Mouse (Mus musculus) hindbrain, embryonic 11.5 days (tissue): ENCODE results near the gene Hs6st1. TPM values are rescaled to one million over a fixed set of nuclear protein-coding genes. Genes with fewer than 3 reads are reported as not detected.

Experiments used
- ATAC-seq: fragments of 200-750 bp; cut with Nextera tagmentation; 2 replicates; pipeline ENCODE4 v1.8.0; 2017; ENCODE audit warnings: mild to moderate bottlenecking, moderate TSS enrichment, moderate library complexity; ENCODE audit not compliant: low FRiP score
- DNase-seq: peaks from one replicate; pipeline ENCODE4 v3.0.0-alpha.2; 2015; ENCODE audit warnings: low spot score
- H3K27ac ChIP-seq: fragments of 300-500 bp; sonication (generic); 2 replicates; pipeline ENCODE4 v1.5.1; 2014; ENCODE audit warnings: mild to moderate bottlenecking, low read depth, low read length
- H3K27me3 ChIP-seq: fragments of 300-500 bp; sonication (generic); 2 replicates; pipeline ENCODE4 v1.6.1; 2014; ENCODE audit warnings: mild to moderate bottlenecking, low read length, moderate library complexity, mixed read lengths; ENCODE audit not compliant: control insufficient read depth, insufficient read depth
- H3K36me3 ChIP-seq: fragments of 300-500 bp; sonication (generic); 2 replicates; pipeline ENCODE4 v1.6.1; 2014; ENCODE audit warnings: mild to moderate bottlenecking, low read length, moderate library complexity, mixed read lengths; ENCODE audit not compliant: control insufficient read depth, insufficient read depth
- H3K4me1 ChIP-seq: fragments of 300-500 bp; sonication (generic); replicated peaks from 2 replicates; pipeline ENCODE4 v1.6.1; 2014; ENCODE audit warnings: low read length, mixed read lengths; ENCODE audit not compliant: control insufficient read depth, insufficient read depth
- H3K4me2 ChIP-seq: fragments of 300-500 bp; sonication (generic); replicated peaks from 2 replicates; pipeline ENCODE4 v1.6.1; 2014; ENCODE audit warnings: mild to moderate bottlenecking, low read depth, low read length
- H3K4me3 ChIP-seq: fragments of 300-500 bp; sonication (generic); 2 replicates; pipeline ENCODE4 v1.5.1; 2014; ENCODE audit warnings: low read depth, low read length
- H3K9ac ChIP-seq: fragments of 300-500 bp; sonication (generic); 2 replicates; pipeline ENCODE4 v1.6.1; 2014; ENCODE audit warnings: low read depth, low read length
- H3K9me3 ChIP-seq: fragments of 300-500 bp; sonication (generic); 2 replicates; pipeline ENCODE4 v1.6.1; 2016; ENCODE audit warnings: low read length; ENCODE audit not compliant: control insufficient read depth
- WGBS: fragments of 180-500 bp; shearing (Covaris S2); extraction: QIAGEN DNeasy Blood & Tissue Kit; methylation state at CpG from one replicate; pipeline ENCODE4 v1.1.7; 2014; 5-methylcytosine and 5-hydroxymethylcytosine counted together
- polyA plus RNA-seq: library from polyadenylated mRNA; unstranded; fragments of >200 nt; fragmentation: Nextera tagmentation; extraction: Ambion mirVana; gene quantifications from 2 replicates; pipeline ENCODE4 v1.2.1, GENCODE M21; 2014

Gene Hs6st1
- polyA plus RNA-seq, 1 experiment from 2014 or later: 10.7 TPM

DNA sequence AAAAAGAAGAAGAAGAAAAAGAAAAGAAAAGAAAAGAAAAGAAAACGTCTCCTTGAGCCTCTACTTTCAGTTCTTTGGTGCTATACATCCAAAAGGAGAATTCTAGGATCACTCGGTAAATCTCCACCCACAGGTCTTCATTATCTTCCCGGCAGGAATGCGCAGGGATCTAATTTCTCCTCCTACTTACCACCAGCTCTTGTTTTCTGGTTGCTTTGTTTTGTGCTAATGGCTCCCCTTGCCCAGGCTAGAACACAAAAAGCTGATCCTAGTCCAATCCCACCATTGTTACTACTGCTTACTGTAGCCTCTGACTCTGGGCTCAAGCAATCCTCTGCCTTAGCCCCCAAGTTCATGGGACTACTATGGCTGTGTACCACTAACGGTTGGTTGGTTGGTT is 16.9 kb downstream of the Hs6st1 start:
- 0 out of 2 replicates have a peak, but pooled peaks cover 4% of the 10 kb centered on the region for H3K36me3 ChIP-seq

DNA sequence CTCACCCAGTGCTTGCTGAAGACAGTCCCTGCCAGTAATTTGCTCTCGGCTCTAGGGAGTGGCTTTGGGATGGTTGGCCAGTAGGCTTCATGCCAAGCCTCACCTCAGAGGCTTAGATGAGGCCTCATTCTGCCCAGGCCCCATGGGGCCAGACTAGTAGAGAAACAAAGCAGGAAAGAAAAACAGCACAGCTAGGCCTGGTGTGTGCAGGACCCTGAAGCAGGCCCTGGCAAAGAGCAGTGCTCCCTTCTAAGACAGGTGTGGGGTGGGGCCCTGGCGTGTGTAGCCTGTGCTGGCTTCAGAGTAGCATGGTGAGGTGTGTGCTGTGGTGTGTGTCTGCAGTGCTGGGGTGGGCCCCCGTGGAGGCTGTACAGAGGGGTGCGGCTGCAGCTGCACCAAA is 20.2 kb downstream of the Hs6st1 start:
- no peak overlapping the region for H3K4me3 ChIP-seq
- H3K9ac ChIP-seq: no peak overlapping the region
- 0 out of 2 replicates have a peak overlapping the region, but pooled peaks have one; percentile 17 for H3K27ac ChIP-seq
- no peaks in the 10 kb centered on the region for H3K27me3 ChIP-seq
- peaks cover 7% of the 10 kb centered on the region for H3K4me1 ChIP-seq
- H3K9me3 ChIP-seq: no peaks in the 10 kb centered on the region
- DNase-seq: no peak
- H3K36me3 ChIP-seq: 0 out of 2 replicates have a peak, but pooled peaks cover 4% of the 10 kb centered on the region
- WGBS: 55% methylated on average over 4 of the region's 4 CpGs
- ATAC-seq: peak; percentile 61; the same call in 1 of the 2 replicates
- H3K4me2 ChIP-seq: no peak overlapping the region

More for the DNA sequence above, 16.9 kb downstream of the Hs6st1 start:
- ATAC-seq (no peak), DNase-seq (no peak)
- 95% methylated on average over 5 of the region's 5 CpGs for WGBS
- Histone ChIP-seq H3K27me3 (no peaks in the 10 kb centered on the region), H3K9ac (no peak overlapping the region), H3K4me2 (no peak overlapping the region), H3K4me3 (no peak overlapping the region), H3K9me3 (no peaks in the 10 kb centered on the region), H3K27ac (no peak overlapping the region), H3K4me1 (peaks cover 7% of the 10 kb centered on the region)

DNA sequence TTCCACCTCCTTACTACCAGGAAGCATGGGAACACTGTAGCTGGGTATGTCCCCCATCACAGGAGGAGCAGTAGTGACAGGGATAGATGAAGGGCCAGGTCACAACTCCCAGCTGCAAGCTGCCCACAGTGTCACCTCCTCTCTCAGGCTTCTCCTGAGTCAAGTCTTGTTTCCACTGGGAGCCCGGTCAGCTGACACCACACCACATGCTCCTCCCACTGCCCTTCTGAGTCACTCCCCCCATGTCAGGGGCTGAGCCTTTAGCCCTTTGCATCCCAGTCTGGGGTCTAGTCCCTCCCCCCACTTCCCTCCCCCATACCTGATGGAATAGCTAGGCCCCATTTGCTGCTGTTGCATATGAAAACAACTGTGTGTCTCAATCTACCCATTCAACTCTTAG is 21.3 kb downstream of the Hs6st1 start:
- Histone ChIP-seq H3K9me3 (no peaks in the 10 kb centered on the region), H3K27me3 (no peaks in the 10 kb centered on the region), H3K4me1 (peaks cover 7% of the 10 kb centered on the region), H3K4me3 (no peak overlapping the region), H3K9ac (no peak overlapping the region), H3K36me3 (0 out of 2 replicates have a peak, but pooled peaks cover 6% of the 10 kb centered on the region), H3K27ac (0 out of 2 replicates have a peak overlapping the region, but pooled peaks have one; percentile 10), H3K4me2 (no peak overlapping the region)
- 35% methylated on average over 1 of the region's 1 CpGs for WGBS
- ATAC-seq: peak; percentile 37; the same call in 1 of the 2 replicates
- DNase-seq: no peak

DNA sequence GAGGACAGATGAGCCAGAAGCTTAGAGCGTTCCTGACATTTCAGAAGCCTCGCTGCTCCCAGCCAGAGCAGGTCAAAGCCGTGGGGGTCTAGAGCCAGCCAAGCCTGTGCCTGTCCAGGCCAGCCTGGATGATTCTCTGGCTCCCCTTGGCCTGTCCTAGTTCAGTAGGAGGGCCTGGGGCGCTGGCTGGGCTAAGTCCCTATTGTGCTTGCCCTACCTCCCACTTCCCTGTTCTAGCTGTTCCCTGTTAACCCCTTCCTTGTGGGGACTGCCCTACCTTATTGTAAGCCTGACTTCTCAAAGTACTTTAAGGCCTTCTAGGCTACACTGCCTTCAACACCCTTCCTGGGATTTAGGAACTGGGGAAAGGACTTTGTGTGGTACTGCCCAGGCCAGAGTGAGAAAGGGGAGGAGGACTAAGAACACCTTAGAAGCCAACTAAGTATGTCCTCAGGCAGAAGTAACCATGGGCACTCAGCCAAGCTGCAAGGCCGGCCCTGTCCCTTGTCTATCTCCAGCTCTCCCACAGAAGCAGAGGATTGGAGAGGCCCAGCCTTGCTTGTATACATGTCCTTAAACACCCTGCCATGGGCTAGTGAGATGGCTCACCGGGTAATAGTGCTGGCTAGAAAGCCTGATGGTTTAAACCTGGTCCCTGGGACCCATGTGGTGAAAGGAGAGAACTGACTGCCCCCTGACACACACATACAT is 22.0 kb downstream of the Hs6st1 start:
- peaks cover 7% of the 10 kb centered on the region for H3K4me1 ChIP-seq
- no peak overlapping the region for H3K9ac ChIP-seq
- no peak overlapping the region for H3K4me2 ChIP-seq
- 78% methylated on average over 6 of the region's 6 CpGs for WGBS
- H3K27ac ChIP-seq: no peak overlapping the region
- H3K27me3 ChIP-seq: no peaks in the 10 kb centered on the region
- ATAC-seq (no peak), DNase-seq (no peak)
- 0 out of 2 replicates have a peak, but pooled peaks cover 5% of the 10 kb centered on the region for H3K36me3 ChIP-seq
- no peak overlapping the region for H3K4me3 ChIP-seq
- H3K9me3 ChIP-seq: no peaks in the 10 kb centered on the region

DNA sequence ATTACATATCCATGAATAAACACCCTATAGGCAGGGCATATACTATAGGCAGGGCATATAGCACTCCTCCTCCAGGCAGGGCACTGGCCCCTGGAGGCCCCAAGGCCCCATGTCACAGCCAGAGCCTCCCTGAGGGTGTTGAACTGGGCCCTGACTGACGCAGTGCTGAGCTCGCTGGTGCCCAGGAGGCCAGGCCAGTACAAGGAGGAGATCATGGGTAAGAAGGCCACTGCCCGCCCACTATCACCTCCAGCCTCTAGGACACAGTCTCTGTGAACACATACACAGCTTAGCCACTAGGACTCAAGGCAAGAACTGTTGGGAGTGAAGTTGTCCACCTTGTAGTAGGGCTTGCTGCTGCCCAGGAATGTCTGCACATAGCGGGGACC is 22.5 kb downstream of the Hs6st1 start:
- no peak overlapping the region for H3K4me3 ChIP-seq
- H3K4me2 ChIP-seq: no peak overlapping the region
- no peak overlapping the region for H3K9ac ChIP-seq
- 0 out of 2 replicates have a peak, but pooled peaks have one; percentile 19 for ATAC-seq
- H3K4me1 ChIP-seq: peaks cover 7% of the 10 kb centered on the region
- no peaks in the 10 kb centered on the region for H3K9me3 ChIP-seq
- H3K36me3 ChIP-seq: 0 out of 2 replicates have a peak, but pooled peaks cover 4% of the 10 kb centered on the region
- no peaks in the 10 kb centered on the region for H3K27me3 ChIP-seq
- no peak overlapping the region for H3K27ac ChIP-seq
- DNase-seq: no peak
- WGBS: 89% methylated on average over 4 of the region's 4 CpGs

DNA sequence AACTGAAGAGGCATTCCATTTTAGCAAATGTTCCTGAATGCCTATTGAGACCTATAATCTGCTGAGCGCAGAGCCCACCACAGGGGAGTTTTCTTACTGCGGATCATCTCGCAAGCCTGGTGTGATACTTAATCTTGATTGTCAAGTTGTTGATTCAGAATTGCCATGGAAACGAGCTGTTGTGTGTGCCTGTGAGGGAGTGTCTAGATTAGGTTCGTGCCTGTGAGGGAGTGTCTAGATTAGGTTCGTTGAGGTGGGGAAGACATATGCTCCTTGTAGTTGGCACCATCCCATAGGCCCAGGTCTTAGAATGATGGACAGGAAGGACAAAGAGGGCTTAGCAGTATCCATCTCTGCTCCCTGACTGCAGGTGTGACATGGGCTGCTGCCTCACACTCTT is 23.0 kb downstream of the Hs6st1 start:
- no peak overlapping the region for H3K9ac ChIP-seq
- 81% methylated on average over 6 of the region's 6 CpGs for WGBS
- no peak overlapping the region for H3K27ac ChIP-seq
- ATAC-seq (no peak), DNase-seq (no peak)
- H3K27me3 ChIP-seq: no peaks in the 10 kb centered on the region
- H3K4me1 ChIP-seq: peaks cover 7% of the 10 kb centered on the region
- no peak overlapping the region for H3K4me2 ChIP-seq
- no peak overlapping the region for H3K4me3 ChIP-seq
- H3K36me3 ChIP-seq: 0 out of 2 replicates have a peak, but pooled peaks cover 3% of the 10 kb centered on the region
- H3K9me3 ChIP-seq: no peaks in the 10 kb centered on the region

DNA sequence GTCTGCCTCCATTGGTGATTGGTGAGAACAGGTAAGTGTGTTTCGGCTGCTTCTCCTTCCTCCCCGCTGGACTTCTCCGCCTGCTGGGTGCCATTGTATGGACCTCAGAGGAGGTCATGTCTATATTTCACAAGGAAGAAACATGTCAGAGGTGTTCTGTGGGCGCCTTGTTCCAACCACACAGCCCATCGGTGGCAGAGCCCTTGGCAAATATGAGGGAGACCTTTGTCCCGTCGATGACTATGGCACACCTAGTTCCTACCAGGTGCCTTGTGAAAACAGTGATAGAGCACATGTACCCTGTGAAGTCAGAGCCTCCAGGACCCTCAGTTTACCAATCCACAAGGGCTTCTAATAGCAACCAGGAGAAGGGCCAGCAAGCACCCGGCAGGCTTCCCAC is 25.5 kb downstream of the Hs6st1 start:
- H3K9me3 ChIP-seq: no peaks in the 10 kb centered on the region
- no peak overlapping the region for H3K4me2 ChIP-seq
- H3K9ac ChIP-seq: no peak overlapping the region
- H3K36me3 ChIP-seq: peaks cover 3% of the 10 kb centered on the region; the same call in 1 of the 2 replicates
- 93% methylated on average over 8 of the region's 8 CpGs for WGBS
- H3K4me3 ChIP-seq: no peak overlapping the region
- no peak overlapping the region for H3K27ac ChIP-seq
- H3K27me3 ChIP-seq: no peaks in the 10 kb centered on the region
- DNase-seq (no peak), ATAC-seq (no peak)
- H3K4me1 ChIP-seq: peaks cover 2% of the 10 kb centered on the region

DNA sequence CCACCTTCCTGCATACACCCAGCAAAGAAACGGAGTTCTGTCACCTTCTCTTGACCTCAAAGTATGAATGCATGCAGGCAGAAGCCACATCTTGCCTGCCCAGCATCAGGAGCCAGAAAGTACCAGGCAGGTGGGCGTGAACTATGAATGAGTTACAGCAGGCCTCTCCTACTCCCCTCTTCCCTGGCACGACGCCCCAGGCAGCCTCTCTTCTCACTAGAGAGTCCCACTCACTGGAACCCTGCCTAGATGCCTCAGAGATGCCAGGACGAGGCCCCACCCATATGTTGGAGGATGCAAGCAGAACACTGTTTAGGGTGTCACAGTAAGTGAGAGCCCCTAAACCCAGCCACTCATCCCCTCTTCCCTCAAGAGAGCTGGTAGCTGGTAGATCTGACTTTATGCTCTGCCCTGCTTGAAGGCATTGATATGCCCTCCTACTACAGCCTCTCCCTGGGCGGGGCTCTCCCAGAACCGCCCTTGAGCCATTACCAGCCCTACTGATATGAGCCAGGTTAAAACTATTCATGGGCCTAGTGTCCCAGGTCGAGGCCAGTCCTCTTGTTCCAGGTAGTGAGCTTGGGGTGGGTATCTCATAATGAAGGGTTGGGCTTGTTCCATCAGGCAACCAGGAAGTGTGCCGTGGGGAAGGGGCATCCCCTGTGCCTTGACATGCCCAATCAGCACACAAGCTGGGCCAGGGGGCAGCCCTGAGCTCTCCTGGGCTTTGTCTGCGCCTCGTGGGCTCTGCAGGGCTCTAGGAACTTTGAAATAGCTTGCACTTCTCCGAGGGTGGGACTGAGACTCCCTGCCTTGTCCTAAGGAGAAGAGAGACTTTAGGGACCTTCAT is 27.4 kb downstream of the Hs6st1 start:
- Histone ChIP-seq H3K9ac (no peak overlapping the region), H3K27ac (no peak overlapping the region), H3K4me2 (no peak overlapping the region), H3K9me3 (no peaks in the 10 kb centered on the region), H3K4me3 (no peak overlapping the region), H3K27me3 (no peaks in the 10 kb centered on the region), H3K4me1 (no peaks in the 10 kb centered on the region), H3K36me3 (peaks cover 3% of the 10 kb centered on the region; the same call in 1 of the 2 replicates)
- 88% methylated on average over 12 of the region's 12 CpGs for WGBS
- DNase-seq: no peak
- ATAC-seq: no peak
